Mouse (Mus musculus): ENCODE results near the gene Enah.

Gene Enah

DNA sequence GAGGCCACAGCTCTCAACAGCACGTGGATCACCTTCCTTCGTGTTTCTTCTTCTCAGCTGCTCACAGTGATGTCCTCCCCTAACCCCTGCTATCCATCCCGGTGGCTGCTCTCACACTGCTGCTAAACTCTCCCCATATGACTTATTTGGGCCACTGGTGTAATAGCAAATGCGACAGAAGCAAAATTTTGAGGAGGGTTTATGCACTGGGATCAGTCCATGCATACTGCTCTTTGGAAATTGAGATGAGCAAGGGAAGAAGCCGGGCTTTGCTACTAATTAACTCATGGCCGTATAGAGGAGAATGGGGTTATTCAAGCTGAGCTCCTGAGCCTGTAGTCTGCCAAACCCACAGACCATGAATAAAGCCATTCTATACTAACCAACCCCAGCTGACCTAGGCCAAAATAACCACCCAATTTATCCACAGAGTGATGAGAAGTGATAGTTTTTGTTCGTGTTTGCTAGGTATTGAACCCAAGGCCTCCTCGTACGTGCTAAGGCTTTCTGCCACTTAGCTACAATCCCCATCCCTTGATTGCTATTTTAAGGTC lies 7.7 kb upstream of the Enah start:
- DNase-seq: no peak

DNA sequence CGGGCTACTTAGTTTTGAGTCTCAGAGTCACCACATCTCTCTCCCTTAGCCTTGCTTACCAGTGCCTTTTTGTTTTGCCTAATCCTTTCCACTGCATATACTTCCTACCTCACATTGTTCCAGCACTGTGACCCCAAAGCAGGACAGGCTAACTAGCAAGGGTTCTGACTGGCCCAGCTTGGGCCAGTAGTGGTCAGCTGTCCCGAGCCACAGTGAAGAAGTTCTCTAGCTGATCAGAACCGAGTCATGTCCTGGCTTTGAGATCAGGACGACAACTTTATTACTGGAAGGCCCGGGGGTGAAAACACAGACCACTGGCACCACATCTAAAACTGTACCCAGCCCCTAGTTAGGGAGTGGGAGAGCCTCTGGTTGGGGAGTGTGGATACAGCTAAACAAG lies 7.0 kb upstream of the Enah start:
- no peak for DNase-seq

DNA sequence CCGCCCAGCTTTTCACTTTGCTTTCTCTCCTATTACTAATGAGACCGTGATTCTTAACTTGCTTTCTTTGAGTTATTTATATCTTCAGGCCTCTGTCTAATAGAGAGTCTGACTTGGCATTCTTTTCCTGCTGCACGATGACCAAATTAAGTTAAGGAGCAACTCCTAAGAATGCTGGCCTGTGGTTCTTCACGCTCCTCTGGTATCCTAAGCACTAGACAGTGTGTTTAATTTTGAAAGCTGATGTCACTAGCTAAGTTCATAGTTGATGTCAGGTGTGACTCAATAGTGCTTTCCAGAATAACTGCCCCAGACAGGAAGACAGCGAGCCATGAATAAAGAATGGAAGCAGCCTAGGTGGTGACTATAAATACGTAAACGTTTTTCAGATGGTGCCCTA lies 6.3 kb upstream of the Enah start:
- no peak for DNase-seq

DNA sequence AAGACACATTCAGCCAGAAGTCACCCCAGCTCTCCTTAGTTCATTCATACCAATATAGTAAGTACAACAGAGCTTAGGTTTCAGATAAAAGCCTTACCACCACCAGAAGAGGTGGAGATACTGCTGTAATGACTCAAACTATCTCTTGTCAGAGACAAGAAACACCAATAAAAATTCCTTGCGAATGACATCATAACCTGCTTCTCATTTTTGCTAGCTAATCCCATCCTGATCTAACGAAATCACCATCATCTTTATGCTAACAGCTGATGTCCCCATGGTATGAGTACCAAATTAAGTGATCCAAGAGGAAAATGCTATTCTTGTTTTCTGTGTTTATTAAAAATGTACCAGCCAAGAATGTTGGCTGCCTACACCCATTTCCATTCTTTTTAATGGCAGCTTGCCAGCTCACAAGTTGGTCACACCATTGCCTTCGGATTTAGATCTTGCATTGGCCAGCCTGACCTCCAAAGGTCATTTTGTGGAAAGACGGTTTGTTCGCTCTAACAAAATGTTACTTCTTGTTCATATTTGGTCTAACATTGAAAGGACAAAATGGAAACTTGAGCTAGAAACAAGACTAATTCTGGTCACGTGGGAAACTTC lies 2.0 kb upstream of the Enah start:
- DNase-seq: peak; percentile 48

DNA sequence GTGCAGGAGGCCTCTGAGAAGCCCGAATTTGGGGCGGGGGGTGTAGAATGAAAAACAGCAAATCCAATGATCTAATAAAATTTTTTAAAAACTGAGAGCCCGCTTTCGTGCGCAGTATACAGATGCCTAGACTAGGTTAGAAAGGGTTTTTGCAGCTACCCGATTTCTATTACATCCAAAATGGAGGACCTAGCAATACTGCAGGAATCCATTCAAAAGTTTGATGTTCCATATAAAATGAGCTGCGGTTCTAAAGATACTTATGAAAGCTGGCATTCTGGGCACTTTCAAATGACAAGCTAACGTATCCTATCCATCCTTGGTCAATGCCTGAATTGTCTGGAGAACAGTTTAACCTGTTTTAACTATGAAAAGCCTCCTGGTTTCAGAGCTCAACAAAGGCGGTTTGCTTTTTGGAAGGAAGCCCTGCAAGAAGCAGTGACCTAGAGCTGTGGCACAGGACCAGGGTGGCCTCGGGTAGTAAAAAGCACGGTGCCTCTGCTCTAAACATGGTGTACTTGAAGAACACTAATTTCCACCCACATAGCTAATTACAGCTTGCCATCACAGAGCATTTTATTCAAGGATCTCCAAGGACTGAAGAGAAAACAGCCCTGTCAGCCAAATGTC lies 1.2 kb upstream of the Enah start:
- DNase-seq: peak; percentile 33

DNA sequence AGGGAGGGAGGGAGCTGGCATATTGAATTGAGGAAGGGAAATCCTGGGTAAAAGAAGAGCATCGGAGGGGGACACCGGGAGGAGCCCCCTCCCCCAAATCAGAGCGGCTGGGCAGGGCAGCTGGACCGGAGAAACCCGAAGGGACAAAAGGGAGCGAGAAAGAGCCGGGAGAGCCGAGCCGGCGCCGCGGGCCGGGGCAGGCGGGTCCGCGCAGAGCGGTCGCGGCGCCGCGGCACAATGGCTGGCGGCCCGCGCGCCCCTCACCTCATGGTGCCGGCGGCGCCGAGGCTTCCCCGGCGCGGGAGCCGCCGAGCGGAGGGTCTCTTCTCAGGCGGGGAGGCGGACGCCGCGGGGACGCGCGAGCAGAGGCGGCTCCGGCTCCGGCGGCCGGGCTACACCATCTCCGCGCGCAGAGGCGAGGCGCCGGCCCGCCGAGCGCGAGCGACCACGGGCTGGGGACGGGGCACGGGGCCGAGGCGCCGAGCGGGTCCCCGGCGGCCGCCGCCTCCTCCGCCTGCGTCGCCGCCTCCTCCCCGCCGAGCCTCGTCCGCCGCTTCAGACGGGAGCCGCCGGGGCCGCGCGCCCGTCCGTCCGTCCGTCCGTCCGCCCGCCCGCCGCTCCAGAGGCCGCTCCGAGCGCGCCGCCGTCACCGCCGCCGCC lies 394 bp downstream of the Enah start:
- DNase-seq: no peak

DNA sequence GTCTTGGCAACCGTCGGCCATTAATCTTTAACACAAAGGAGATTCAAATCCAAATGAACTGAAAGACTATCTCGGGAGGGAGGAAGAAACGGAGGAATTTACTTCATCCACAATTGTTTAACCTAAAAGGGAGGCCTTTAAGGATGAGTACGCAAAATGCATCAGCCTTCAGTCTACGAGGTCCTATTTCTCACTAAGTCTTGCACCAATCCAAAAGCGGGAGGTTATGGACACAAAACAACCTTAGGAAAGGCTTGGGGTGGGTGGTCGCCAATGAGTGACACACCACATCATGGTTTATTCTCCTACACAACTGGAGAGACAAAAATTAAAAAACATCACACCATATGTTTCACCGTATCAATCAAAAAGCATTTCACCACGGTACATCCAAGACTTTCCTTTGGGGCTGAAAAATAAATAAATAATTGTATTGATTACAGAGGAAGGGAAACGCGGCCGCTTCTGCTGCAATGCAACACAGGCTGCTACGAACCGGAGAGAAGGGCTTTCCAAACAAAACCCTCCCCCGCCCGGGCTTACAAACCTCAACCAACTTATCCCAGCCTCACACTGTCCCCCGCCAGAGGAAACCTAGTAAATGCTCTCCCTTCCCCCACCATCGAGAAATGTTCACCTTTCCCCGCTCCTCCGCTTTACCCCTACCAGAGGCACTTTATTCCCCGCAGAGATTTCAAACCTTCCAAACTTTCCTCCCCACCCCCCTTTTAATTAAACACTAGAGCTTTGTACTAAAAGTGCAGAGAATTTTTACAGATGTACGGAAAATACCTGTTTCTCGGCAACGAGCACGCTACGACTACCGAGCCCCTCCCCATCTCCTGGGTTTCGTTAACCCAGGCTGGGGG lies 1.2 kb downstream of the Enah start:
- peak; percentile 33 for DNase-seq

DNA sequence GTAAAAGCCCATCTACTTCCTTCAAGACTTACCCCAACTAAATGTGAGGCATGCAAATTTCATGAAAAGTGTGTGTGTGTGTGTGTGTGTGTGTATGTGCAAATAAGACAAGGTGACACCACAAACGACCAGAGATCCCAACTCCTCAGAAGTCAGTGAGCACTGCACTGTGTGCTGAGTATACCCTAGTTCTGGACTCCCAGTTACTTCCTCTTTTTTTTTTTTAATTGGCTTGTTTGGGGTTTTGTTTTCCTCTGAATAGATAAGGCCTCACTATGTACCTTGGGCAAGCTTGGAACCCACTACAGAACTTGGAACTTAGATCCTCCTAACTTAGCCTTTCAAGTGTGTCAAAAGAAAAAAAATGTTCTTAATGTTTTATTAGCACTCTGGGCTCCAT lies 14.0 kb downstream of the Enah start:
- DNase-seq: no peak

DNA sequence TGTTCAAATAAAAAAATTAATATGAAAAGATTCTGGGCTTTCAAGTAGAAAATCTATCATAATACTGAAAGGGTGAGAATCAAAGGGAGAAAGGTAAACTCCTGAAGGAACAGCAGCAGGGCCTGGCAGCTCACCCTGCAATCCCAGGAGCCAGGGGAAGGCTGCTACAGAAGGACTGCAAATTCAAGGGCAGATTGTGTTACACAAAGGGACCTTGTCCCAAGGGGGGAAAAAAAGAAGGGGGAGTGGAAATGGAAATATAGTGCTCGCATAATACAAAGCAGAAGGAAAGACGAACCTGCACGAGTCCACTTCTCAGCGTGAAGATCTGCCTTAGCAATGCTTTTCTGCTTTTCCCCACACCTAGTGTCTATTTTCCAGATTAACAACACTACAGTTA lies 21.1 kb downstream of the Enah start:
- DNase-seq: no peak

DNA sequence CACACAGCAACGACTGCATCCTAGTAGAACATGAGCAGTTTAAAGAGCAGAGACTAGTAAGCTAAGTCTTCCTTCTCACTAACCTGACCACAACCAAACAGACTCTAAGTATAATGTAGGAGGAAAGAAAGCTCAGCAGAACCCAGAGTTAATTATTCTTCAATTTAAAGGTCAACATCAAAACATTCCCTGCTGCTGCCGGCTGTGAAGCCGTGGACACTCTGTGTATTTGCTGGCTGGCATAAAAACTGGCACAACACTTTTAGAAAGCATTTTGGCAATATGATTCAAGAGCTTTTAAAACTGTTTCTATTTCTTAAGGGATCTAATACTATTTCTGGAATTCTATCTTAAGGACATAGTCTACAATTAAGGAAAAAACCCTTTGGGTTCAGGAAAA lies 22.0 kb downstream of the Enah start:
- peak; percentile 49 for DNase-seq

DNA sequence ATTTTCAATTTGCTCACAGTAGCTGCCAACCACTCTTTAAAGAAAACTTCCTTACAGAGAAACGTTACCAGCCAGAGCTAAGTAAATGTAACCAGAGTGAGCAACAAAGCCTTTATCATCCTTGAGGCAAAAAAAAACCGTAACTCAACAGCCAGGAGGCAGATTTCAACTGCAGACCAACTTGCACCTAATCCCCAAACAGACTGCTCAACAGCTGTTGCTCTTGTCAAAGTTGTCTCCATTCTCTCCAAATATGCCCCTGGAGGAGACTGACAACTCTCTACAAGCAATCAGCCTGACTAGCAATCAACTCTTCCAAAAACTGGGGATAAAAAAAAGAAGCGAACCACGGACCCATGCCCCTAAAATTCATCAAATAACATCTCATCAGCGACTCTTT lies 26.2 kb downstream of the Enah start:
- DNase-seq: no peak

DNA sequence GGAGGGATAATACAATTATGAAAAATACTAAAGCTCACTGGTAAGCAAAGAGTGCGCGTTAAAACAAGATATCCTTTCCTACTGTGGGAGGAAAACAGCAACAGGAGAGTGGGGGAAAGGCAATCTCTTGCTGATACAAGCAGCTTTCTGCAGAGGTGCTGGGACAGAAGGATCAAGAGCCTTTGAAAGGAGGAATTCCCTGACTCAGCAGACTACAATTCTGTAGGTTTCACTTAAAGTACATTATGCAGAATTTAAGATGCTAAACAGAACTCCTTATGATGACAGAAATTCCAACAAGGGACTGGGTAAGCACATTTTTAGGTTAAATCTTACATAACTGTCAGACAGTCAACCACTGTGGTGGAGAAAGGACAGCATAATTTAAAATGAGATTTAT lies 31.4 kb downstream of the Enah start:
- no peak for DNase-seq

DNA sequence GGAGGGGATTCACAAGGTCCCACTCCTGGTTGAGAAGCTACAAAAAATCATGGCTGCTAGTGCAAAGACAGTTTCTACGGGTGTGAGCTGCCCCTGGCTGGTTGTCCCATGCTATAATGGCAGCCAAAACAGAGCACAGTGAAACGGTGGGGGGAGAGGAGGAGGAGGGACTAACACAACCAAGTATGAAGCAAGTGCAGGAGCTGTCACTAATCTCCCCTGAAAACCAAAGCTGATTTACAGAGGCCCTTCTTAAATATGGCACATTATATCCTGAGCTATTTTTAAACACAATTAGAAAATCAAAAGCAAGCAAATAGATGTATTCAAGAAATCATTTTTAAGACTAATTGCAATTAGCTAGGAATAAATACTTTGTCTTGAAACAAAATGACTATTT lies 32.6 kb downstream of the Enah start:
- no peak for DNase-seq

DNA sequence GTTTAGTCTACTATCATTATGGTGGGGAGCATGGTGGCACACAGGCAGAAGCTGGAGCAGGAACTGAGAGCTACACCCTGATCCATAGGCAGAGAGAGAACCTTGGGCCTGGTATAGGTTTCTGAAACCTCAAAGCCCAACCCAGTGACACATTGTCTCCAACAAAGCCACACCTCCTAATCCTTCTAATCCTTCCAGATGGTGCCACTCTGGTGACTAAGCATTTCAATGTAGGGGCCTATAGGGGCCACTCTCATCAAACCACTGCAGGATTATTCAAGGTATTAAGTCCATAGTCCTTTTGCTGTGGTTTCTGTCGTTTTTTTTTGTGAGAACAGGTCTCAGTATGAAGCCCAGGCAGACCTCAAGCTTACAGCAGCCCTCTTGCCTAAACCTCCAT lies 33.9 kb downstream of the Enah start:
- no peak for DNase-seq

DNA sequence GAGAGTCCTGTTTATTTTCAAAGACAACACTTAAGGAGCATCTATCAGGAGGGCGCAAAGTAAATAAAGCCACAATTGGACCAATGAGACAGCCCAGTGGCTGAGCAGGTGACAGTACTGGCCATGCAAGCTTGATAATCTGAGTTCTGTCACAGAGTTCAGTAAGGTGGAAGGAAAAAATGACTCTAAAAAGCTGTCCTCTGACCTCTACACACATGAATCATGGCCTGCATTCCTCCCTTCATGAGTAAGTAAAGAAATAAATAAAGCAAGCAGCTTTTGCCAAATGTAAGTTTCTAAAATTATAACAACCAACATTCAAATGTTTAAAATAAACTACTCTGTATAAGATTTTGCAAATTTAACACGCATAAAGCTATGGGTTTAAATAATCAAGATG lies 35.0 kb downstream of the Enah start:
- no peak for DNase-seq

DNA sequence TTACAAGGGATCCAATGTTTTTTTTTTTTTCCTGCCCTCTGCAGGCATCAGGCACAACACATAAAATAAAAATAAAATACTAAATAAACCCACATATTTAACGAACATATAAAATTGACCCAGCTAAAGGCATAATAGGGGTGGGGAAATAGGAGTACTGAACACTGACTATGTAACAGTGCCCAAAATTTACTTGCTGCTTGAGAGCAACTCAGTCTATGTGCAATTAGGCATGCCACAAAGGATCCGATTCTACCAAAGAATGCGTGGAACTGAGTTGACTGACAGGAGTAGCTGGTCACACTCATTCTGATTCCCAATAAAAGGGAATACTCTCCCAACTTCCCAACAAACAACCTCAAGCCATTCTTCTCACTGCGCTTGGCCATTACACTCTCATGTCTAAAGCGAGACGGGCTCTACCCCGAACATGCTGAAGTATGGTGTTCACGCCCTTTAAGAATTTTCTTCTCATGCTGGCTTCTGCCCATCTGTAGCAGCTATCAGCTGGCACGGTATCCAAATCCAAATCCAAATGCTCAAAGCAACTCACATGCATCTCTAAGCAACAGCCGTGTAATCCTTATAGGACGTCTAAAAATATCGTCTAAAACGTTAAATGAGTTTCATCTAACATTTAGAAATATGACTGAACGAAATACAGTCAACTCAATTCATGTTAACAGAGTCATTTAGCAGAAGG lies 39.6 kb downstream of the Enah start:
- DNase-seq: no peak

DNA sequence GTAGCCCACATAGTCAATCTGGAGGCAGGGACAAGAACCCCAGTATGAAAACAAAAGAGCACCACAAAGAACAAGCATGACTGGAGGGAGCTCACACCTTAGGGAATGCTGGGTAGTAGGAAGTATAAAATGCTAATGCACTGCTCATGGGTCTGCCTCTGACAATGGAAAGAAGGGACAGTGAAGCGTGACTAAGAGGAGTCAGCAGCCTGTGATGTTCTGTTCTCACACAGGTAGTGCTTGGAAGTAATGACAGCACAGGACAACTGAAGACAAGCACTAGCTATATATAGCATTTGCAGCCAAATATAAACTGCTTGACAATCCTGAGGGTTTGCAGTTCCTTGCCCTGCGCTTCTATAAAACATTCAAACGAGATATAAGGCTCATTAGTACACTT lies 44.3 kb downstream of the Enah start:
- no peak for DNase-seq

DNA sequence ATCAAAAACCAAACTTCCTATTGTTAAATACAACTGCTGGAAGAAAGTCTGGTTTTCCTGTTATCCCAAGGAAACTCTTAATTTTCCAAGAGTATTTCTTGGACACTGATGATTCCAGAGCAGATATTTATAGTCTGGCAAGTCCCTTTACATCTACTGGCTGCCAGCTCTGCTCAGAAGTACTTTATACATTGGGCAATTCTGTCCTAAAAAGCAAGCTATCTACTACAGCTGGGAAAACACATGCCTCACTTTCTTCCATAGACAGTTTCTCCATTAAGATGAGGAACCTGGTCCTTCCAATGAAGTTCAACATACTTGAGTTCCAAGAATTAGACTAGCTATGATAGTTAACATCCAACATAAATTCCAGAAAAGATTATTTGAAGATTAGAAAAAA lies 44.9 kb downstream of the Enah start:
- DNase-seq: no peak

DNA sequence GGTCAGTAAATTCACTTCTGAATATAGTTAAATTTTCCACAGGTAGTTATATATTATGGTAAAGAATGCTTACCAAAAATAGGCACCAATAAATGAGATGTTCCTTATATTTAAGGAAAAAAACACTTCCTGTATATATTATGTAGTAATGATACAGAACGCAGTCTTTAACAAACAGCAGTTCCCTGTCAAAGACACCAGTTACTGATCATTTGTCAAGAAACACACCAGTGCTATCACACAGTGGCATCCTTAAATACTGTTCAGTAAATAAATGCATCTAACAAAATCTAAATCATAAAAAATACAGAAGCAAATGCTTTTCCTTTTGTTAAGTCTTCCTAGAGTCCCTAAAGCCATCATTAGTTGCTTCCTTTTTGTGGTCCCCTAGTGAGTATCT lies 54.5 kb downstream of the Enah start:
- DNase-seq: no peak

DNA sequence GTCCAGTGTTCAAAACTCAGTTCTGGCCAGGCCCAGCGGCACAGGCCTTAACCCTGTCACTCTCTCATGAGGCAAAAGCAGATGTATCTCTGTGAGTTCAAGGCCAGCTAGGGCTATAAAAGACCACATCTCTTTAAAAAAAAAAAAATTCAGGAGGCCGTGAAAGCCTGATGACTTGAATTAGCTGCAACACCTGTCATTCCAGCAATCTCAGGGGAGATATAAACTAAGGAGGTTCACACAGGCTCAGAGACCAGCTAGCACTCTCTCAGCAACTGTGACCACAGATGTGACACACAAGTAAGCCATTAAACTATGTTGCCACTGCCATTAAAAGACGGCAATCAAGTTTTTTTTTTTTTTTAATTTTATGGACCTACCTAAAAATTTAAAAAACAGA lies 56.0 kb downstream of the Enah start:
- no peak for DNase-seq

DNA sequence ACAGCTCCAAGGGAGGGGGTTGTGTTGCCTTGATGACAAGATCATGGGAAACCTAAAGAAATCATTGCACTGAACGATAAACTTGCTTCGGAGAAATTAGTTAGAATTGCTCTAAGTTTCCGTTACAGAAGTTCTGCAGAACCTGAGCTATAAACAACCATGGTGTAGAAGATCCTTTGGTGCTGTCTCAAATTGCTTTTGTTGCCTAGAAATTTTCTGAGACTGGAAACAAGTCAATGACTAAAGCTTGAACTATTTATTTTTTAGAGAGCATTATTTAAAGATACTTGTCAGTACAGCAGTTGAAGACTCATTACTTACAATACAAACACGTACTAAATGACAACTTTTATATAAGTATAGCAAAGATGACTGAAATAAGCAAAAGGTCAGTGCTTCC lies 56.4 kb downstream of the Enah start:
- no peak for DNase-seq

DNA sequence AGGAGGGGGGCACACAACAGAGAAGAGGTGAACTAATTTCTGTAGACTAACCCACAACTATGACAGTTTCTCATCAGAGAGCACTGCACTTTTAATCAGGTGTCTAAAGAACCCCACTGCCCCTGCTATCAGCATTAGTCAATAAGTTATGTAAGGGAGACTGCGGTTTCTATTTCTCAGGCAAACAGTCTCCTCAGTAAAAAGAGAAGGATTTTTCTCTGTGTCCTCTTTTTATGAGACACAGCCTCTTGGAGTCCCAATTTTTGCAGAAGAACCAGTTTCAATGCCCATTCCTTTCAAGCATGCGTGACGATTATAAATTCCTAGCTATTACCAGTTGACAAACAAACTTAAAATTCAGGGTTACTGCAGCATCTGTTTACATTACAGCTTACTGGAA lies 59.4 kb downstream of the Enah start:
- DNase-seq: no peak

DNA sequence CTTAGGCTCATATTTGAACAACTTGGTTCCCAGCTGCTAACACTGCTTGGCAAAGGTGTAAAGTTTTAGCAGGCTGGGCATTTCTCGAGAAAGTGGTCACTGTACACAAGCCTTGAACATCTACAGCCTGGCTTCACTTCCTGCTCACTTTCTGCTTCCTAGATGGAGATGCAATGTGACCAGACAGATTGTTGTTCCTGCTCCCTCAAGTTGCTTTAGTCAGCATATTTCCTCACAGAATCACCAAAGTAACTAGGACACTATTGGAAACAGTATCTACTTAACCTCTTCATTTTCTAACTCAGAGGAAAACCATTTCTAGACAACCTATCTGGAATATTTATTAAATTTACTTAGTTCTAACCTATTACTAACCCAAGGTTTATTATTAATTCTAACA lies 61.4 kb downstream of the Enah start:
- no peak for DNase-seq

Data from kidney, adult 9 months (tissue).